Mouse (Mus musculus): ENCODE measurements around the gene Dapk3. TPM values are rescaled to one million over a fixed set of nuclear protein-coding genes. Genes with fewer than 3 reads are reported as not detected.

The Dapk3 gene
- polyA plus RNA-seq, 1 experiment from 2014 or later: 40.5 TPM

- Histone ChIP-seq H3K9me3 (ENCODE audit: control insufficient read depth, low read length) (no peaks in the 10 kb centered on the region), H3K4me1 (replicated peaks; ENCODE audit: control insufficient read depth, insufficient read depth, low read length) (peaks cover 28% of the 10 kb centered on the region), H3K9ac (ENCODE audit: low read length) (no peak overlapping the region), H3K4me3 (ENCODE audit: low read length) (no peak overlapping the region), H3K27me3 (ENCODE audit: control insufficient read depth, insufficient read depth, low read depth, low read length) (no peaks in the 10 kb centered on the region), H3K4me2 (ENCODE audit: low read depth, low read length) (no peak overlapping the region), H3K36me3 (ENCODE audit: control insufficient read depth, insufficient read depth, low read length) (peaks cover 59% of the 10 kb centered on the region), H3K27ac (ENCODE audit: low read length) (no peak overlapping the region)
- 84% methylated on average over 26 of the region's 27 CpGs for WGBS
- ATAC-seq (ENCODE audit: low read depth): no peak
Measured at GRCm38 (mm10) chr10:81144667-81145066, 38.1 kb upstream of the Dapk3 start.

DNA sequence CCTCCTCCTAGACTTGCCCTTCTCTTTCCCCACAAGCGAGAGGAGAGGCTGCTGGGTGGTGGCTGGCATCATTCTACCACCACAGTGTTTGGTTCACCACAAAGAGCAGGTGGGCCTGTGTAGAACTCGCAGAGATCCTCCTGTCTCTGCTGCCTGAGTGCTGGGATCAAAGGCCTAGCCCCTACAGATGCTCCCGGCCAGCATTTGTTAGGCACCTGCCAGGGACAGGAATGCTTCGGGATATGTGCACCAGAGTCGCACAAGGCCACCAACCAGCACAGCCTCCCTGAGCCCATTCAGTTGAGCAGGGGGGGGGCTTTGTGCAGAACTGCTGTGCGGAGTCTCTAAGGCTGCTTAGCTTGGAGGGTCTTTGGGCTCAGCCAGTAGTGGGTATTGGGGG is 37.5 kb upstream of the Dapk3 start:
- Histone ChIP-seq H3K36me3 (ENCODE audit: control insufficient read depth, insufficient read depth, low read length) (peaks cover 63% of the 10 kb centered on the region), H3K9ac (ENCODE audit: low read length) (no peak overlapping the region), H3K27ac (ENCODE audit: low read length) (no peak overlapping the region), H3K4me3 (ENCODE audit: low read length) (no peak overlapping the region), H3K9me3 (ENCODE audit: control insufficient read depth, low read length) (no peaks in the 10 kb centered on the region), H3K27me3 (ENCODE audit: control insufficient read depth, insufficient read depth, low read depth, low read length) (no peaks in the 10 kb centered on the region), H3K4me1 (replicated peaks; ENCODE audit: control insufficient read depth, insufficient read depth, low read length) (peaks cover 22% of the 10 kb centered on the region), H3K4me2 (ENCODE audit: low read depth, low read length) (no peak overlapping the region)
- no peak for ATAC-seq (ENCODE audit: low read depth)
- WGBS: 97% methylated on average over 6 of the region's 6 CpGs

GRCm38 (mm10) chr10:81145778-81146177 is 37.0 kb upstream of the Dapk3 start:
- Histone ChIP-seq H3K4me3 (ENCODE audit: low read length) (no peak overlapping the region), H3K4me1 (replicated peaks; ENCODE audit: control insufficient read depth, insufficient read depth, low read length) (peaks cover 17% of the 10 kb centered on the region), H3K9ac (ENCODE audit: low read length) (no peak overlapping the region), H3K4me2 (ENCODE audit: low read depth, low read length) (no peak overlapping the region), H3K27ac (ENCODE audit: low read length) (no peak overlapping the region), H3K27me3 (ENCODE audit: control insufficient read depth, insufficient read depth, low read depth, low read length) (no peaks in the 10 kb centered on the region), H3K9me3 (ENCODE audit: control insufficient read depth, low read length) (no peaks in the 10 kb centered on the region), H3K36me3 (ENCODE audit: control insufficient read depth, insufficient read depth, low read length) (peaks cover 66% of the 10 kb centered on the region)
- WGBS: 70% methylated on average over 7 of the region's 7 CpGs
- ATAC-seq (ENCODE audit: low read depth): no peak

DNA sequence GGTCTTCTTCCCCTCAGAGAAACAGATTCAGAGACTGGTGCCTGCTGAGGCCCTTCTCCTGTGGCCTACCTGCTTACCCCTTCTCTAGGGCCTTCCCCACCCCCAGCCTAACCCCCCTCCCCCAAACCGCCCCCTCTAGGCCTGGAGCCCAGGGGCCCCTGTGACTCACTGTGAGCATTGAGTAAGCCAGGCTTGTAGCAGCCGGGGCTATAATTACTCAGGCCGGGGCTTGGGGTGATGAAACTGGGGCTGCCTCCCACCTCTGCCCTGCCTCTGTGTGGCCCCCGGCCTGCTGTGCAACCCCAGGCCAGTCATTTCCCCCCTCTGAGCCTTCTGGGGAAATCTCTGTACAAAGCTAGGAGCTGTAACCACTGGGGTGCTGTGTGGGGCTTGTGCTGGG is 36.5 kb upstream of the Dapk3 start:
- no peaks in the 10 kb centered on the region for H3K27me3 ChIP-seq (ENCODE audit: control insufficient read depth, insufficient read depth, low read depth, low read length)
- H3K4me1 ChIP-seq (replicated peaks; ENCODE audit: control insufficient read depth, insufficient read depth, low read length): peaks cover 12% of the 10 kb centered on the region
- H3K36me3 ChIP-seq (ENCODE audit: control insufficient read depth, insufficient read depth, low read length): peaks cover 66% of the 10 kb centered on the region
- H3K9ac ChIP-seq (ENCODE audit: low read length): no peak overlapping the region
- no peak overlapping the region for H3K4me3 ChIP-seq (ENCODE audit: low read length)
- no peak for ATAC-seq (ENCODE audit: low read depth)
- no peaks in the 10 kb centered on the region for H3K9me3 ChIP-seq (ENCODE audit: control insufficient read depth, low read length)
- H3K27ac ChIP-seq (ENCODE audit: low read length): no peak overlapping the region
- 86% methylated on average over 4 of the region's 4 CpGs for WGBS
- no peak overlapping the region for H3K4me2 ChIP-seq (ENCODE audit: low read depth, low read length)

DNA sequence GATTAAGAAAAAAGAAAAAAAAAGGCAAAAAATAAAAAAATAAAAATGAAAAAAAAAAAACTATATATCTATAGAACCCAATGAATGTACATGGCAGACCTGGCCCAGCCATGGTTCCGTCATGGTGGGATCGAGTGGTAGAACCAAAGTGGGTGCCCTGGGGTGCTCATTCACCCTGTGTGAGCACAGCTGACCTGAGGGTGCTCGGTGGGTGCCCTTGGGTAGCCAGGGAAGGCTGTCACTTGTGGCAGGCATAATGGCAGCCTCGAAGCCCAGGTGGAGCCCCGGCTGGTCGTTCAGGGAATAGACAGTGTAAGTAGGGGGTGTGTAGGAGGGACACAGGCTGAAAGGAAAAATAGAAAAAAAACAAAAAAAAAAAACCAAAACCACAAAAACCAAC is 31.5 kb upstream of the Dapk3 start:
- Histone ChIP-seq H3K27ac (ENCODE audit: low read length) (no peak overlapping the region), H3K27me3 (ENCODE audit: control insufficient read depth, insufficient read depth, low read depth, low read length) (no peaks in the 10 kb centered on the region), H3K4me3 (ENCODE audit: low read length) (no peak overlapping the region), H3K4me2 (ENCODE audit: low read depth, low read length) (no peak overlapping the region), H3K36me3 (ENCODE audit: control insufficient read depth, insufficient read depth, low read length) (peaks cover 72% of the 10 kb centered on the region), H3K9me3 (ENCODE audit: control insufficient read depth, low read length) (no peaks in the 10 kb centered on the region), H3K9ac (ENCODE audit: low read length) (no peak overlapping the region), H3K4me1 (replicated peaks; ENCODE audit: control insufficient read depth, insufficient read depth, low read length) (0 out of 2 replicates have a peak, but pooled peaks cover 2% of the 10 kb centered on the region)
- ATAC-seq (ENCODE audit: low read depth): no peak
- WGBS: 70% methylated on average over 6 of the region's 6 CpGs

DNA sequence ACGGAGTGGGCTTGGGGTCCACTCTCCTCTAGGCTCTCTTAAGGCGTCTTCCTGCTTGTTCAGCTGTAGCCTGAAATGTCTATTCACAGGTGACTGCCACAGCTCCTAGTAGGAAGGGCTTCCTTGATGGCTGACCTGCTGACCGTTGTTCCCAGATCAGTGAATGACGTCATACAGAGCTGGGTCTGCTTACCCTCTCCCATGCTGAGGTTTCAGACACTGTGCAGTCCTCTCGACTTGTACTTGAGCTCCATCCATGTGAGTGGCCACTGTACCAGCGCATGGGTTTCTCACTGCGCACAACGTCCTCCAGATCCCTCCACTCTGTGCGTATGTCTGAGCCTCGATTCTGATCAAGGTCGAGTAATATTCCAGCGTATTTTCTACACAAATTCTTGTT is 30.2 kb upstream of the Dapk3 start:
- 71% methylated on average over 12 of the region's 12 CpGs for WGBS
- H3K36me3 ChIP-seq (ENCODE audit: control insufficient read depth, insufficient read depth, low read length): peaks cover 71% of the 10 kb centered on the region
- ATAC-seq (ENCODE audit: low read depth): no peak
- no peak overlapping the region for H3K4me2 ChIP-seq (ENCODE audit: low read depth, low read length)
- no peaks in the 10 kb centered on the region for H3K9me3 ChIP-seq (ENCODE audit: control insufficient read depth, low read length)
- H3K9ac ChIP-seq (ENCODE audit: low read length): no peak overlapping the region
- 0 out of 2 replicates have a peak, but pooled peaks cover 2% of the 10 kb centered on the region for H3K4me1 ChIP-seq (replicated peaks; ENCODE audit: control insufficient read depth, insufficient read depth, low read length)
- no peak overlapping the region; the same call in 1 of the 2 replicates for H3K27ac ChIP-seq (ENCODE audit: low read length)
- no peaks in the 10 kb centered on the region for H3K27me3 ChIP-seq (ENCODE audit: control insufficient read depth, insufficient read depth, low read depth, low read length)
- H3K4me3 ChIP-seq (ENCODE audit: low read length): no peak overlapping the region

GRCm38 (mm10) chr10:81154313-81154712 is 28.5 kb upstream of the Dapk3 start:
- Histone ChIP-seq H3K4me2 (ENCODE audit: low read depth, low read length) (no peak overlapping the region), H3K4me1 (replicated peaks; ENCODE audit: control insufficient read depth, insufficient read depth, low read length) (0 out of 2 replicates have a peak, but pooled peaks cover 2% of the 10 kb centered on the region), H3K9ac (ENCODE audit: low read length) (no peak overlapping the region), H3K27me3 (ENCODE audit: control insufficient read depth, insufficient read depth, low read depth, low read length) (no peaks in the 10 kb centered on the region), H3K9me3 (ENCODE audit: control insufficient read depth, low read length) (no peaks in the 10 kb centered on the region), H3K27ac (ENCODE audit: low read length) (no peak overlapping the region), H3K4me3 (ENCODE audit: low read length) (no peak overlapping the region), H3K36me3 (ENCODE audit: control insufficient read depth, insufficient read depth, low read length) (peaks cover 61% of the 10 kb centered on the region)
- no peak for ATAC-seq (ENCODE audit: low read depth)
- 86% methylated on average over 12 of the region's 12 CpGs for WGBS

- Histone ChIP-seq H3K4me2 (ENCODE audit: low read depth, low read length) (no peak overlapping the region), H3K4me3 (ENCODE audit: low read length) (no peak overlapping the region), H3K9ac (ENCODE audit: low read length) (no peak overlapping the region), H3K27ac (ENCODE audit: low read length) (no peak overlapping the region), H3K27me3 (ENCODE audit: control insufficient read depth, insufficient read depth, low read depth, low read length) (no peaks in the 10 kb centered on the region), H3K9me3 (ENCODE audit: control insufficient read depth, low read length) (no peaks in the 10 kb centered on the region), H3K36me3 (ENCODE audit: control insufficient read depth, insufficient read depth, low read length) (peaks cover 57% of the 10 kb centered on the region), H3K4me1 (replicated peaks; ENCODE audit: control insufficient read depth, insufficient read depth, low read length) (0 out of 2 replicates have a peak, but pooled peaks cover 2% of the 10 kb centered on the region)
- ATAC-seq (ENCODE audit: low read depth): no peak
- WGBS: 77% methylated on average over 6 of the region's 6 CpGs
Measured at GRCm38 (mm10) chr10:81154736-81155135, 28.1 kb upstream of the Dapk3 start.

DNA sequence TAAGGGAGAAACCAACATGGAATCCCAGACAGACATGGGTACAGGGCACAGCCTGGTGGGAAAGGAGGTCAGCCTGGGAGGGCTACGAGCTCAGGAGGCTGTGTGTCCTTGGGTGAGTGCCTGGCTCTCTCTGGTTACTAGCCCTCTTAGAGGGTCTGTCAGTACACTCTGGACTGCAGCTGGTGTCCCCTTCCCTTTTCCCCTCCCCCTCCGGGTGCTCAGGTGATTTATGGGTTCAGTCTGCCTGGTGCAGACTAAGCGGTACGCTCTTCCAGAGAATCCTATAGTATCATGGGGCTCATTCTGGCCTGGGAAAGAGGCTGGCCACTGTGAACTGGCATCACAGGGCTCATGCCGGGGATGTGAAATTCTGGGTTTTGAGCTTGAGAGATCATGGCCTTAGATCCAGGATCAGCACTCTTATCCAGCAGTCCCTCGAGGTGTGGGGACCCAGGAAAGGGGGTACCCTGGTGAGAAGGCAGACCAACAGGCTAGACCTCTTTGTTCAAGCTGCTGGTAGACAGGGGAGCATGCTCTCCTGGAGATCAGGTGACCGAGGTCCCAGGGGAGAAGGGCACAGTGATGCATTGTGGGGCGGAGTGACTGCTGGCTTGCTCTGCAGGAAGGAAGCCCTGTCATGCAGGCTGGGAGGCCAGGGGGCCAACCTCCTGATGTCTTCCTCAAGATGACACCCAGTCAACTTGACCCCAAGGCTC is 21.0 kb upstream of the Dapk3 start:
- no peak for ATAC-seq (ENCODE audit: low read depth)

More for the DNA sequence above, 21.0 kb upstream of the Dapk3 start:
- WGBS: 81% methylated on average over 8 of the region's 8 CpGs
- Histone ChIP-seq H3K27me3 (ENCODE audit: control insufficient read depth, insufficient read depth, low read depth, low read length) (no peaks in the 10 kb centered on the region), H3K36me3 (ENCODE audit: control insufficient read depth, insufficient read depth, low read length) (peaks cover 32% of the 10 kb centered on the region), H3K4me1 (replicated peaks; ENCODE audit: control insufficient read depth, insufficient read depth, low read length) (peaks cover 8% of the 10 kb centered on the region), H3K27ac (ENCODE audit: low read length) (no peak overlapping the region), H3K4me3 (ENCODE audit: low read length) (no peak overlapping the region), H3K9ac (ENCODE audit: low read length) (no peak overlapping the region), H3K9me3 (ENCODE audit: control insufficient read depth, low read length) (no peaks in the 10 kb centered on the region), H3K4me2 (ENCODE audit: low read depth, low read length) (no peak overlapping the region)

Data from lung, embryonic 16.5 days (tissue).